Mouse (Mus musculus) liver, adult 2 months (tissue): Measurements from ENCODE around the gene Mta2.

Experiments used
- CTCF ChIP-seq: fragments of 200-500 bp; IDR thresholded peaks from 2 replicates; pipeline ENCODE4 v1.5.1; 2011; ENCODE audit warnings: low read depth, low read length, control low read depth
- POLR2A ChIP-seq: fragments of 200-500 bp; IDR thresholded peaks from 2 replicates; pipeline ENCODE4 v1.6.1; 2011; ENCODE audit warnings: low read length, control low read depth; ENCODE audit not compliant: insufficient read depth; ENCODE audit errors: extremely low read depth

- TF ChIP-seq CTCF (no peak), POLR2A (0 out of 2 replicates have a peak, but pooled peaks have one; percentile 49)
Measured at GRCm38 (mm10) chr19:8966590-8967372, 25.1 kb downstream of the Mta2 start, which contains the start of gene Eef1g.
